Mouse (Mus musculus): ENCODE data around the gene Shcbp1l. TPM values are rescaled to one million over a fixed set of nuclear protein-coding genes. Genes with fewer than 3 reads are reported as not detected.

Gene Shcbp1l
- total and polyA plus RNA-seq, 2 experiments from 2014 or later, result 0.93 to 1.2 TPM

DNA sequence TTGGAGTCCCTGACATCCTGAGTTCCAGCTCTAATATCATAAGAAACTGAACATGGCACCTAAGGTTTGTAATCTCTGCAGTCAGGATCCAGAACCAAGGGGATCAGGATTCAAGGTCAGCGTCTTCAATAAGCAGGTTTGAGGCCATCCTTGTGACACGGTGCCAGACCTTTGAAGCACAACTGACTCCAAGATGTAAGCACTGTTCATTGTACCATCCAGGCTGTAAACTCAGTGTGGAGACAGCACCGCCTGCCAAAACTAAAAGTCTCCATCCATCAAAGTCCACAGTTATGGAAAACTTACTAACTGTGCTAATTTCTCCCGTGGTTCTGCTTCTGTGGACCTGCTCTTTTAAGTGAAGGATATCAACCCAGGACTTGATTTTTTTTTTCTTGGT is 65.0 kb downstream of the Shcbp1l start:
- H3K4me1 ChIP-seq (ENCODE audit: insufficient read depth, low read length), result peaks cover 4% of the 10 kb centered on the region; the same call in 1 of the 2 replicates
- no peaks in the 10 kb centered on the region for H3K36me3 ChIP-seq (ENCODE audit: insufficient read depth, low read length)
- ATAC-seq (ENCODE audit: low FRiP score) (no peak), DNase-seq (ENCODE audit: low spot score) (no peak)
- TF ChIP-seq CTCF (IDR thresholded peaks at IDR 0.05), result no peak
- no peak overlapping the region for H3K4me2 ChIP-seq (ENCODE audit: low read depth, low read length, poor library complexity, severe bottlenecking)
- WGBS, result 84% methylated on average over 4 of the region's 4 CpGs
- no peak overlapping the region for H3K9ac ChIP-seq (replicated peaks; ENCODE audit: low read length, poor library complexity, severe bottlenecking)
- H3K27ac ChIP-seq (ENCODE audit: low read depth, low read length), result no peak overlapping the region
- H3K9me3 ChIP-seq (ENCODE audit: low read length), result no peaks in the 10 kb centered on the region
- H3K4me3 ChIP-seq (ENCODE audit: low read depth, low read length), result no peak overlapping the region
- no peaks in the 10 kb centered on the region for H3K27me3 ChIP-seq (ENCODE audit: insufficient read depth, low read length)

DNA sequence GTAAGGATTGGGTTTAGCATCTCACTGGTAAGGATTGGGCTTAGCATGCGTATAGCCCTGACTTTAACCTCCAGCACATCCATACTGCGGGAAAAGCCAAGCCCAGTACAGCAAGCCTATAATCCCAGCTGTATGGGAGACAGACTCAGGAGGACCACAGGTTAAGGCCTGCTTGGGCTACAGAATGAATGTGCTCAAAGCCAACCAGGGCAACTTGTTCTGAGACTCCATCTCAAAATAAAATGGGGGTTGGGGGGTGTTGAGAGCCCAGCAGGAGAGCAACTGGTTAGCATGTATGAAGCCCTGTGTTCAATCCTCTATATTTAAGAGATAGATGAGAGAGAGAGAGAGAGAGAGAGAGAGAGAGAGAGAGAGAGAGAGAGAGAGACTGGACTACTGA is 66.4 kb downstream of the Shcbp1l start:
- TF ChIP-seq CTCF (IDR thresholded peaks at IDR 0.05), result no peak
- no peak for ATAC-seq (ENCODE audit: low FRiP score)

DNA sequence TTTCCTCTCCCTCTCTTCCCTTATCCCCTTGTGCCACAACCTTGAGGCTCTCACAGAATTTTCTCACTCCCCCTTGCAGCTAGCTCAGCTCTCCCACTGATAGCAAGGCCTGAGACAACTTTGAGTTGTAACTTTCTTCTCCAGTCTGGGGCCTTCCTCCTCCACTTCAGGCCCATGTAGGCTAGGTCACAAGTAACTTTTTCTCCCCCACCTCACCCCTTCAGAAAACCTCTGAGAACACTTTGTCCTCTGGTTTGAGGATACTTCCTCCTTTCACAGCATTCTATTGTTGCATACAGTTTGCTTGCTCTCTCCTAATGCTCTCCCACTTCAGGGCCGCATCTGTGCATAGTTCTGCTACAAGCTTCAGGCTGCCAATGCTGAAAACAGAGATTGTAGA is 66.9 kb downstream of the Shcbp1l start:
- H3K36me3 ChIP-seq (ENCODE audit: insufficient read depth, low read length), result no peaks in the 10 kb centered on the region
- no peak overlapping the region for H3K9ac ChIP-seq (replicated peaks; ENCODE audit: low read length, poor library complexity, severe bottlenecking)
- ATAC-seq (ENCODE audit: low FRiP score) (no peak), DNase-seq (ENCODE audit: low spot score) (no peak)
- WGBS, result 95% methylated on average over 1 of the region's 1 CpGs
- no peak overlapping the region for H3K4me2 ChIP-seq (ENCODE audit: low read depth, low read length, poor library complexity, severe bottlenecking)
- TF ChIP-seq CTCF (IDR thresholded peaks at IDR 0.05), result no peak
- H3K9me3 ChIP-seq (ENCODE audit: low read length), result no peaks in the 10 kb centered on the region
- no peak overlapping the region for H3K27ac ChIP-seq (ENCODE audit: low read depth, low read length)
- no peak overlapping the region for H3K4me3 ChIP-seq (ENCODE audit: low read depth, low read length)
- no peaks in the 10 kb centered on the region for H3K27me3 ChIP-seq (ENCODE audit: insufficient read depth, low read length)
- no peaks in the 10 kb centered on the region for H3K4me1 ChIP-seq (ENCODE audit: insufficient read depth, low read length)

More for the DNA sequence above, 66.4 kb downstream of the Shcbp1l start:
- no peaks in the 10 kb centered on the region for H3K27me3 ChIP-seq (ENCODE audit: insufficient read depth, low read length)
- no peak overlapping the region for H3K27ac ChIP-seq (ENCODE audit: low read depth, low read length)
- no peaks in the 10 kb centered on the region for H3K9me3 ChIP-seq (ENCODE audit: low read length)
- DNase-seq (ENCODE audit: low spot score), result no peak
- no peaks in the 10 kb centered on the region for H3K36me3 ChIP-seq (ENCODE audit: insufficient read depth, low read length)
- H3K4me2 ChIP-seq (ENCODE audit: low read depth, low read length, poor library complexity, severe bottlenecking), result no peak overlapping the region
- 78% methylated on average over 2 of the region's 2 CpGs for WGBS
- H3K4me1 ChIP-seq (ENCODE audit: insufficient read depth, low read length), result no peaks in the 10 kb centered on the region
- H3K4me3 ChIP-seq (ENCODE audit: low read depth, low read length), result no peak overlapping the region
- no peak overlapping the region for H3K9ac ChIP-seq (replicated peaks; ENCODE audit: low read length, poor library complexity, severe bottlenecking)

DNA sequence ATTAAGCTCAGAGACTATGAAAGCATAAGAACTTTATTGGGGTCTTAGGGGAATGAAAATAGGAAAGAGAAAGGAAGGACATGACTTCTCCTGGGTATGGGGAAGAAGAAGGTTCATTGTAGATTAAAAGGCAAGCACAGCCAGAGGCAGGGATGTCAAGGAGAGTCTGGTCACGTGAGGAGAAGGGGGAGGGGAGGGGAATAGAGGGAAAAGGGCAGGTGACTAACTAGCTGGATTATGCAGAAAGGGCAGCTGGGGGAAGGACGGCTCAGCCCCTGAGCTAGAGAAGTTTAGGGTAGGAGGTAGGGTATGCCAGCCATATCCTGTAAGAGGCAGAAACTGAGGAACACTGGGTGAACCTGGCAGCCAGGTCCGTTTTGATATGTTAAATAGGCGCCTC is 68.4 kb downstream of the Shcbp1l start:
- 22% methylated on average over 4 of the region's 4 CpGs for WGBS
- ATAC-seq (ENCODE audit: low FRiP score) (no peak), DNase-seq (ENCODE audit: low spot score) (no peak)
- H3K9me3 ChIP-seq (ENCODE audit: low read length), result no peaks in the 10 kb centered on the region
- no peaks in the 10 kb centered on the region for H3K4me1 ChIP-seq (ENCODE audit: insufficient read depth, low read length)
- no peaks in the 10 kb centered on the region for H3K36me3 ChIP-seq (ENCODE audit: insufficient read depth, low read length)
- no peak overlapping the region for H3K9ac ChIP-seq (replicated peaks; ENCODE audit: low read length, poor library complexity, severe bottlenecking)
- no peak overlapping the region for H3K4me2 ChIP-seq (ENCODE audit: low read depth, low read length, poor library complexity, severe bottlenecking)
- no peaks in the 10 kb centered on the region for H3K27me3 ChIP-seq (ENCODE audit: insufficient read depth, low read length)
- H3K4me3 ChIP-seq (ENCODE audit: low read depth, low read length), result no peak overlapping the region
- TF ChIP-seq CTCF (IDR thresholded peaks at IDR 0.05), result no peak
- H3K27ac ChIP-seq (ENCODE audit: low read depth, low read length), result no peak overlapping the region

DNA sequence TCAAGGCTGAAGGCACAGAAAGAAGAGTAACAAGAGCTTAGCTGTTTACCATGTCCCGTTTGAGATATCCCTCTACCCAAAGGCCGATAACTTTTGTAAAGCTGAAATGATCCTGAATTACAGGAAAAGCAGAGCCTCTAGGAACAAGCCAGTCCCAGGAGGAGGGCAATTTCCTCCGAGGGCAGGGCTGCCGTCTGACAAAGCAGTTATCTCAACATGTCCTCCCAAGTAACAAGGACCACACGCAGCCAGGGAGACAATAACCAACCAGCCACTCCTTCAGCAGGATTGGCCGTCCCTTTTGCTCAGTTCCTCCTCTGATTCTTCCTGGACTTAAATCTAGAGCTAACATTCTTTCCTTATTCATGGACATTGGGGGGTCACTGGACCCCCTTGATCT is 69.0 kb downstream of the Shcbp1l start:
- DNase-seq (ENCODE audit: low spot score), result no peak

DNA sequence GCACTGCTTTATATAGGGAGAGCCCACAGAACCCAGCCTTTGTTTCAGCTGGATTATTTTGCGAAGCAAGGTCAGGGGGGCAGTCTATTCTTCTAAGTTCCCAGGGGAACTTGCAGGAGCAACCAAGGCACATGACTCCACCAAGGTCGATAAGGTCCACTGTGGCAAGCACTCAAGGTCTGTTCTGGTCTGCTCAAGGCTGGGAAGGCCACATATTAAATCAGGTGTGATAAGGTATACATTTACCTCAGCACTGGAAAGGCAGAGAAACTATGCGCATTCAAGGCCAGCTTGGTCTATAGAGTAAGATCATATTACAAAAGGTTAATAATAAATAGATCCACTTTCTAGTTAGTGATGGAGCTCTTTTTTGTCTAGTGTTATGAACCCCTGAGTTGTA is 71.1 kb downstream of the Shcbp1l start:
- no peak for TF ChIP-seq CTCF (IDR thresholded peaks at IDR 0.05)
- no peaks in the 10 kb centered on the region for H3K9me3 ChIP-seq (ENCODE audit: low read length)
- H3K36me3 ChIP-seq (ENCODE audit: insufficient read depth, low read length), result no peaks in the 10 kb centered on the region
- H3K27ac ChIP-seq (ENCODE audit: low read depth, low read length), result no peak overlapping the region
- ATAC-seq (ENCODE audit: low FRiP score) (no peak), DNase-seq (ENCODE audit: low spot score) (no peak)
- no peaks in the 10 kb centered on the region for H3K27me3 ChIP-seq (ENCODE audit: insufficient read depth, low read length)
- H3K9ac ChIP-seq (replicated peaks; ENCODE audit: low read length, poor library complexity, severe bottlenecking), result no peak overlapping the region
- no peak overlapping the region for H3K4me3 ChIP-seq (ENCODE audit: low read depth, low read length)
- H3K4me1 ChIP-seq (ENCODE audit: insufficient read depth, low read length), result no peaks in the 10 kb centered on the region
- 78% methylated on average over 3 of the region's 3 CpGs for WGBS
- no peak overlapping the region for H3K4me2 ChIP-seq (ENCODE audit: low read depth, low read length, poor library complexity, severe bottlenecking)

More for the DNA sequence above, 69.0 kb downstream of the Shcbp1l start:
- H3K4me2 ChIP-seq (ENCODE audit: low read depth, low read length, poor library complexity, severe bottlenecking), result no peak overlapping the region
- no peaks in the 10 kb centered on the region for H3K27me3 ChIP-seq (ENCODE audit: insufficient read depth, low read length)
- H3K4me3 ChIP-seq (ENCODE audit: low read depth, low read length), result no peak overlapping the region
- no peak overlapping the region for H3K9ac ChIP-seq (replicated peaks; ENCODE audit: low read length, poor library complexity, severe bottlenecking)
- no peaks in the 10 kb centered on the region for H3K36me3 ChIP-seq (ENCODE audit: insufficient read depth, low read length)
- H3K27ac ChIP-seq (ENCODE audit: low read depth, low read length), result no peak overlapping the region
- H3K4me1 ChIP-seq (ENCODE audit: insufficient read depth, low read length), result no peaks in the 10 kb centered on the region
- ATAC-seq (ENCODE audit: low FRiP score), result no peak
- WGBS, result 25% methylated on average over 6 of the region's 6 CpGs
- H3K9me3 ChIP-seq (ENCODE audit: low read length), result no peaks in the 10 kb centered on the region
- TF ChIP-seq CTCF (IDR thresholded peaks at IDR 0.05), result no peak
